Mouse (Mus musculus): ENCODE measurements at regions not wholly inside any gene's neighbourhood (a gene's known extent, or its start where the extent isn't known, plus 50 kb on each side); places are given as distances from the start of the nearest gene placed in this dataset.
A peak's percentile ranks its signal among the peaks of the same experiment; 100 is the strongest.

DNA sequence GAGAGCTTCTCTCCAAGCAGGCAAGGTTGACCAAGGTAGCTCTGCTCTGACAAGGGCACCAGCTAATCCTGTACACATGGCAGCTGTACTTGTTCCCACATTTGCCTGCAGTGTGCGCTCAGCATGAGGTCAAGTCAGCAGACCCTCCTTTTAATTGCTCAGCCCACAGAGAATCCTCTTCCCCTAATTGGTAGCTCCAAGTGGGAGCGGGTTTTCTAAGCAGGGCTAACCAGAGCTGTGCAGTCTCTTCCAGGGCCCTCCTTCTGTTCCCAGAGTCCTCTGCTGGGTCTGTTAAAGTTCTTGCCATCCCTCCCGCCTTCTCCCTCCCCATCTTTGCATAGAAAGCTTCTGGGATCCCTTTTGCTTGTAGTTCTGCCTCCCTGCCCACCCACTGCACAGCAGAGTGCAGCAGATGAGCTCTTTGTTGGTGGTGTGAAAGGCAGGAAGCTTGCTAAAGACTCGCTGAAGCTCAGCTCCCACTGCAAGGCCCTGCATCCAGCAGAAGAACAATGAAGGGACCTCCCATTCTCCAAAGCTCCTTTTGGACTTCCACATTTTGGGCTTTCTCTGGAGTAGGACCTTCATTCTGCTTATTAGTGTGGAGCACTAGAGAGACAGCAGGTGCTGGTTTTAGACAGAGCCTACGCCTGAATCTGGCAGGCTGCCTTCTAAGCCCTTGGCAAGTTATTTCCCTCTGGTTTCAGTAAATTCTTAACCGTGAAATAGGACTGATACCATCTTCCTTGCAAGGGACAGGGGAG lies 235.3 kb upstream of the Serp2 start:
- H3K9ac ChIP-seq (ENCODE audit: low read depth, low read length), result no peak overlapping the region
- WGBS, result 46% methylated on average over 6 of the region's 6 CpGs
- no peak overlapping the region for H3K4me3 ChIP-seq (ENCODE audit: low read depth, low read length)
- no peak overlapping the region for H3K4me2 ChIP-seq
- H3K27ac ChIP-seq (ENCODE audit: low read depth, low read length), result no peak overlapping the region
- DNase-seq (ENCODE audit: low spot score) (no peak), ATAC-seq (replicated peaks; ENCODE audit: low FRiP score) (no peak)
- H3K27me3 ChIP-seq (replicated peaks; ENCODE audit: control insufficient read depth, insufficient read depth, low read length), result no peaks in the 10 kb centered on the region; the same call in 1 of the 2 replicates
- no peaks in the 10 kb centered on the region for H3K36me3 ChIP-seq (ENCODE audit: control insufficient read depth, insufficient read depth, low read length)
- H3K4me1 ChIP-seq (replicated peaks; ENCODE audit: control insufficient read depth, insufficient read depth, low read length), result peaks cover 12% of the 10 kb centered on the region; the same call in 1 of the 2 replicates
- H3K9me3 ChIP-seq (ENCODE audit: control insufficient read depth, low read length), result no peaks in the 10 kb centered on the region

GRCm38 (mm10) chr14:76789376-76789775 lies 232.7 kb upstream of the Serp2 start:
- H3K9ac ChIP-seq (ENCODE audit: low read depth, low read length), result no peak overlapping the region
- 62% methylated on average over 7 of the region's 7 CpGs for WGBS

GRCm38 (mm10) chr14:76787601-76788000 lies 230.9 kb upstream of the Serp2 start:
- WGBS, result 57% methylated on average over 6 of the region's 6 CpGs
- no peaks in the 10 kb centered on the region for H3K36me3 ChIP-seq (ENCODE audit: control insufficient read depth, insufficient read depth, low read length)
- no peak overlapping the region for H3K4me3 ChIP-seq (ENCODE audit: low read depth, low read length)
- H3K27me3 ChIP-seq (replicated peaks; ENCODE audit: control insufficient read depth, insufficient read depth, low read length), result no peaks in the 10 kb centered on the region; the same call in 1 of the 2 replicates
- ATAC-seq (replicated peaks; ENCODE audit: low FRiP score) (no peak), DNase-seq (ENCODE audit: low spot score) (no peak)
- no peak overlapping the region for H3K4me2 ChIP-seq
- 0 out of 2 replicates have a peak, but pooled peaks cover 7% of the 10 kb centered on the region for H3K4me1 ChIP-seq (replicated peaks; ENCODE audit: control insufficient read depth, insufficient read depth, low read length)
- H3K9me3 ChIP-seq (ENCODE audit: control insufficient read depth, low read length), result no peaks in the 10 kb centered on the region
- no peak overlapping the region for H3K9ac ChIP-seq (ENCODE audit: low read depth, low read length)
- H3K27ac ChIP-seq (ENCODE audit: low read depth, low read length), result no peak overlapping the region

More at GRCm38 (mm10) chr14:76789376-76789775, 232.7 kb upstream of the Serp2 start:
- H3K27ac ChIP-seq (ENCODE audit: low read depth, low read length), result no peak overlapping the region
- DNase-seq (ENCODE audit: low spot score) (no peak), ATAC-seq (replicated peaks; ENCODE audit: low FRiP score) (no peak)
- H3K4me3 ChIP-seq (ENCODE audit: low read depth, low read length), result no peak overlapping the region
- no peaks in the 10 kb centered on the region for H3K9me3 ChIP-seq (ENCODE audit: control insufficient read depth, low read length)
- H3K27me3 ChIP-seq (replicated peaks; ENCODE audit: control insufficient read depth, insufficient read depth, low read length), result no peaks in the 10 kb centered on the region; the same call in 1 of the 2 replicates
- no peaks in the 10 kb centered on the region for H3K36me3 ChIP-seq (ENCODE audit: control insufficient read depth, insufficient read depth, low read length)
- H3K4me1 ChIP-seq (replicated peaks; ENCODE audit: control insufficient read depth, insufficient read depth, low read length), result 0 out of 2 replicates have a peak, but pooled peaks cover 7% of the 10 kb centered on the region
- H3K4me2 ChIP-seq, result no peak overlapping the region

DNA sequence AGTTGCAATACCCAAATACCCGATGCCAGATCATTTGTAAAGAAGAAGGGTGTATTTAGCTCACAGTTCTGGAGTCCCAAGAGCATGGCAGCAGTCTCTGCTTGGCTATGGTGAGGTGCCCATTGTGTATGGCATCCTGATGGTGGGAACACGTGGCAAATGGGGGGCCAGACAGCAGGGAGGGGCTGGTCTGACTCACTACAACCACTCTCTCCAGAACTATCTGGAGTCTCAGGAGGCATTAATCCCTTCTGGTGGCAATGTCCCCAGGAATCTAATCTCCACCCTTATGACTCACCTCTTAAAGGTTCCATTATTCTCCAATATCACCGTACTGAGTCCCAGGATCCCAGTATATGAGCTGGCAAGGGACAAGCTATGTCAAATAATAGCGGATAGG lies 229.5 kb upstream of the Serp2 start:
- H3K4me1 ChIP-seq (replicated peaks; ENCODE audit: control insufficient read depth, insufficient read depth, low read length), result no peaks in the 10 kb centered on the region
- ATAC-seq (replicated peaks; ENCODE audit: low FRiP score) (no peak), DNase-seq (ENCODE audit: low spot score) (no peak)
- no peak overlapping the region for H3K9ac ChIP-seq (ENCODE audit: low read depth, low read length)
- no peak overlapping the region for H3K27ac ChIP-seq (ENCODE audit: low read depth, low read length)
- no peaks in the 10 kb centered on the region for H3K36me3 ChIP-seq (ENCODE audit: control insufficient read depth, insufficient read depth, low read length)
- WGBS, result 79% methylated on average over 4 of the region's 4 CpGs
- no peak overlapping the region for H3K4me2 ChIP-seq
- H3K4me3 ChIP-seq (ENCODE audit: low read depth, low read length), result no peak overlapping the region
- H3K9me3 ChIP-seq (ENCODE audit: control insufficient read depth, low read length), result no peaks in the 10 kb centered on the region
- no peaks in the 10 kb centered on the region for H3K27me3 ChIP-seq (replicated peaks; ENCODE audit: control insufficient read depth, insufficient read depth, low read length)

DNA sequence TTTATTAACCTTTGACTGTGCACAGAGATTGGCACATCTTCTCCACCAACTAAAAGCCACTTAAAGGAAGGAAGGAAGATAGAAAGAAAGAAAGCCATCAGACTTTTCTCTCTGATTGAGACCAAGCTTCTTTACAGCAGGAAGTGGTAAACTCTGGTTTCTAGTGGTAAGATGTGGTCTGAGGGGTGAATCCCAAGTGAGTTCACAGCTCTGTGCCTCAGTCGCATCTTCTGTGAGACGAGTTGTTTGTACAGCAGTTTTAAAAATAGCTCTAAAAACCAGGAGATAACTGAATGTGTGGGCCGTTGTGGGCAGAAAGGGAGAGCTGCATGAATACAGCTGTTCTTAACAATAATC lies 224.8 kb upstream of the Serp2 start:
- H3K4me2 ChIP-seq, result no peak overlapping the region
- H3K27me3 ChIP-seq (replicated peaks; ENCODE audit: control insufficient read depth, insufficient read depth, low read length), result no peaks in the 10 kb centered on the region
- no peaks in the 10 kb centered on the region for H3K9me3 ChIP-seq (ENCODE audit: control insufficient read depth, low read length)
- H3K4me3 ChIP-seq (ENCODE audit: low read depth, low read length), result no peak overlapping the region
- ATAC-seq (replicated peaks; ENCODE audit: low FRiP score), result no peak
- DNase-seq (ENCODE audit: low spot score), result no peak
- no peaks in the 10 kb centered on the region for H3K36me3 ChIP-seq (ENCODE audit: control insufficient read depth, insufficient read depth, low read length)
- no peak overlapping the region for H3K27ac ChIP-seq (ENCODE audit: low read depth, low read length)
- 0 out of 2 replicates have a peak, but pooled peaks cover 2% of the 10 kb centered on the region for H3K4me1 ChIP-seq (replicated peaks; ENCODE audit: control insufficient read depth, insufficient read depth, low read length)
- H3K9ac ChIP-seq (ENCODE audit: low read depth, low read length), result no peak overlapping the region
- WGBS, result 29% methylated on average over 3 of the region's 3 CpGs

DNA sequence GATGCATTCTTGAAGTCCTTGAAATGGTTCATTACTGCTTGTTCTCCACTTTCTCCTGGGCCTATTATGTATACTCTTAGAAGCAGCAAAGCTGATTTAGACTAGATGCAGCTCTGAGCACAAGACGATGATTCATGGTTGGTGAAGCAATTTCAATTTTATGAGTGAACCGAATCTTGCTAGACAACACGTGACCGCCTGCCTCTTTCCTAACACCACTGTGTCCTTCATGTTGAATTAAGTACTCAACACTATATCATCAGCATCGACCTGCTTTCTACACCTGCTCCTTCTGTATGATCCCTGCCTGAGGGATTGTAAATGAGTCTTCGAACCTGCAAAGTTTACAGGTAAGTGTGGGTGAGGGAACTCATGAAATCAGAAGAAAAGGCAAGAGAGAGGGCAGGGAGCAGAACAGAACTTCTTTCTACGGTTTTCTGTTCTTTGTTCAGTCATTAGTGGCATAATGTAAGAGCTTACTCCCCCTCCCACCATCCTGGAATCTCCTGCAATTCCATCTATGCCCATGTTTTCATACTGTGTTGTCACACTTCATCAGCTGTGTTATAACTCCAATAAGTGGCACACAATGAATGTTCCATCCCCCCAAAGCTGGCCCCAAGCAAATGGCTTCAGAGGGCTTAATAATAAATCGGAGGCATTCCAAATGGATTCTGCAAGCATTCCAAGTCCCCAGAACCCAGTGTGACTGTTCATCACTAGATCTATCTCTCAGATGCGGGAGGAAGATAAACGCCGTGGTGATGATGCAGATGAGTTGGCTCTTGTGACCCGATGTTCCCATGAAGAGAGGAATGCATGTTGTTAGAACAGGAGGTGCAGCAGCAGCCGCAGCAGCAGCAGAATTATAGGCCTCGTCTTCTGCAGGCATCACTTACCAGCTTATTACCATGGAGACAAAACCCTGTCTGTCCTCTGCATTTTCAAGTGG lies 224.2 kb upstream of the Serp2 start:
- H3K4me3 ChIP-seq (ENCODE audit: low read depth, low read length), result no peak overlapping the region
- ATAC-seq (replicated peaks; ENCODE audit: low FRiP score) (no peak), DNase-seq (ENCODE audit: low spot score) (no peak)
- no peak overlapping the region for H3K4me2 ChIP-seq
- no peak overlapping the region for H3K9ac ChIP-seq (ENCODE audit: low read depth, low read length)
- WGBS, result 73% methylated on average over 14 of the region's 14 CpGs
- H3K4me1 ChIP-seq (replicated peaks; ENCODE audit: control insufficient read depth, insufficient read depth, low read length), result 0 out of 2 replicates have a peak, but pooled peaks cover 2% of the 10 kb centered on the region
- no peaks in the 10 kb centered on the region for H3K9me3 ChIP-seq (ENCODE audit: control insufficient read depth, low read length)
- H3K36me3 ChIP-seq (ENCODE audit: control insufficient read depth, insufficient read depth, low read length), result no peaks in the 10 kb centered on the region
- no peak overlapping the region for H3K27ac ChIP-seq (ENCODE audit: low read depth, low read length)
- no peaks in the 10 kb centered on the region for H3K27me3 ChIP-seq (replicated peaks; ENCODE audit: control insufficient read depth, insufficient read depth, low read length)

DNA sequence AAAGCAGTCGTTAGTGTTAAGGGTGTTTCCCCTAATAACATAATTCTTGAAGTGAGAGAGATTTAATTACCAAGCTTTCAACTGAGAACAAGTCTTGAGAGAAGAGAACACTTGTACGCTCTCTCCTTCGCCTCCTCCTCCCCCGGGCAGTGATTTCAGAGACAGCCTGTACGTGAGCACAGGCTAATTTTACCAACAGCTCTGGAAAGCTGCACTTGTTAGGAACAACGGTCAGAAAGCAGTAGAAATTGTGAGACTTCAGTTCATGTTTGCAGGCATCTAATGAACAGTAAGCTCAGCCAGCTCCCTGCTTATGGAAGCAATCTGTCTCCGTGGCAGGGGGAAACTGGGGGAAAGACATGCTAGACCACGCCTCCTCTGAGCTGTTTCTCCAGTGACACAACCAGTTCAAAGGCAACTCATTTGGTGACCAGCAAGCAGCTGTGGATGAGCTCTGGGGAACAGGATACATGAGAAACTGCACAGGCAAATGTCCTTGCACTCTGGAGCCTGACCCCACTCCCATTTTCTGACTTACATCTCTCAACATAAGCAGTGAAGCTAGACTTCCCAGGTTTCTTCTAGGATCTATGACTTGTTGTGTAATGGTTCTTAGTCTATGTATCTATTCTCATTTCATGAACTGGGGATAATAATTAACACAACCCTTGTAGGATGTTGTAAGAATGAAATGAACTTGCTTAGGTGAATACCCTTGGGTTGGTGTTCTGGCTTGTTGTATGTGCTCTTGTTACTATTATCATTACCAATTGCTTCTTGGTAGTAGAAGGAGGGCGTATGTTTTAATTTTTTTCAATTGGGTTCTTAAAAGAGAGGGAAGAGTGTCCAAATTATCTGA lies 222.1 kb upstream of the Serp2 start:
- no peak overlapping the region for H3K4me2 ChIP-seq
- H3K4me1 ChIP-seq (replicated peaks; ENCODE audit: control insufficient read depth, insufficient read depth, low read length), result peaks cover 2% of the 10 kb centered on the region; the same call in 1 of the 2 replicates
- H3K36me3 ChIP-seq (ENCODE audit: control insufficient read depth, insufficient read depth, low read length), result no peaks in the 10 kb centered on the region
- no peak for ATAC-seq (replicated peaks; ENCODE audit: low FRiP score)
- H3K9ac ChIP-seq (ENCODE audit: low read depth, low read length), result no peak overlapping the region
- H3K9me3 ChIP-seq (ENCODE audit: control insufficient read depth, low read length), result no peaks in the 10 kb centered on the region
- H3K27me3 ChIP-seq (replicated peaks; ENCODE audit: control insufficient read depth, insufficient read depth, low read length), result no peaks in the 10 kb centered on the region
- DNase-seq (ENCODE audit: low spot score), result peak; percentile 36
- H3K4me3 ChIP-seq (ENCODE audit: low read depth, low read length), result no peak overlapping the region
- 60% methylated on average over 9 of the region's 9 CpGs for WGBS
- no peak overlapping the region for H3K27ac ChIP-seq (ENCODE audit: low read depth, low read length)

GRCm38 (mm10) chr14:76775387-76775924 lies 218.8 kb upstream of the Serp2 start:
- no peak for ATAC-seq (replicated peaks; ENCODE audit: low FRiP score)
- Histone ChIP-seq H3K4me1 (replicated peaks; ENCODE audit: control insufficient read depth, insufficient read depth, low read length) (no peaks in the 10 kb centered on the region; the same call in 1 of the 2 replicates), H3K4me3 (ENCODE audit: low read depth, low read length) (no peak overlapping the region), H3K9ac (ENCODE audit: low read depth, low read length) (no peak overlapping the region), H3K4me2 (no peak overlapping the region), H3K27ac (ENCODE audit: low read depth, low read length) (no peak overlapping the region), H3K27me3 (replicated peaks; ENCODE audit: control insufficient read depth, insufficient read depth, low read length) (no peaks in the 10 kb centered on the region), H3K9me3 (ENCODE audit: control insufficient read depth, low read length) (no peaks in the 10 kb centered on the region), H3K36me3 (ENCODE audit: control insufficient read depth, insufficient read depth, low read length) (no peaks in the 10 kb centered on the region)
- no peak for DNase-seq (ENCODE audit: low spot score)
- 21% methylated on average over 3 of the region's 3 CpGs for WGBS

Measured in liver, embryonic 11.5 days (tissue).